Mouse (Mus musculus): Measurements from ENCODE around the gene Rpl29. TPM values are rescaled to one million over a fixed set of nuclear protein-coding genes. Genes with fewer than 3 reads are reported as not detected.

The Rpl29 gene
- polyA plus RNA-seq, 1 experiment: 346 TPM

GRCm38 (mm10) chr9:106469317-106469716 lies 40.1 kb downstream of the Rpl29 start:
- Histone ChIP-seq H3K4me1 (ENCODE audit: control insufficient read depth, insufficient read depth, low read length) (peaks cover 6% of the 10 kb centered on the region), H3K4me3 (ENCODE audit: insufficient read depth, low read length) (no peak overlapping the region), H3K27ac (ENCODE audit: insufficient read depth, low read length) (no peak overlapping the region)
- peak; percentile 30; the same call in 1 of the 2 replicates for TF ChIP-seq CTCF (IDR thresholded peaks at IDR 0.05; ENCODE audit: borderline replicate concordance, insufficient read depth, low read length)
- peak; percentile 51; the same call in 1 of the 2 replicates for TF ChIP-seq POLR2A (IDR thresholded peaks at IDR 0.05; ENCODE audit: low read depth, low read length)

GRCm38 (mm10) chr9:106469776-106470175 lies 40.5 kb downstream of the Rpl29 start:
- H3K4me3 ChIP-seq (ENCODE audit: insufficient read depth, low read length): no peak overlapping the region

GRCm38 (mm10) chr9:106470991-106471750 lies 41.9 kb downstream of the Rpl29 start:
- no peak overlapping the region for H3K4me3 ChIP-seq (ENCODE audit: insufficient read depth, low read length)
- H3K27ac ChIP-seq (ENCODE audit: insufficient read depth, low read length): no peak overlapping the region
- TF ChIP-seq CTCF (IDR thresholded peaks at IDR 0.05; ENCODE audit: borderline replicate concordance, insufficient read depth, low read length) (no peak), POLR2A (IDR thresholded peaks at IDR 0.05; ENCODE audit: low read depth, low read length) (no peak; the same call in 1 of the 2 replicates)
- peaks cover 6% of the 10 kb centered on the region for H3K4me1 ChIP-seq (ENCODE audit: control insufficient read depth, insufficient read depth, low read length)

More at GRCm38 (mm10) chr9:106469776-106470175, 40.5 kb downstream of the Rpl29 start:
- Histone ChIP-seq H3K27ac (ENCODE audit: insufficient read depth, low read length) (no peak overlapping the region), H3K4me1 (ENCODE audit: control insufficient read depth, insufficient read depth, low read length) (peaks cover 6% of the 10 kb centered on the region)
- TF ChIP-seq CTCF (IDR thresholded peaks at IDR 0.05; ENCODE audit: borderline replicate concordance, insufficient read depth, low read length) (no peak), POLR2A (IDR thresholded peaks at IDR 0.05; ENCODE audit: low read depth, low read length) (peak; percentile 35; the same call in 1 of the 2 replicates)

- Histone ChIP-seq H3K27ac (ENCODE audit: insufficient read depth, low read length) (peak overlapping the region; percentile 31; the same call in 1 of the 2 replicates), H3K4me1 (ENCODE audit: control insufficient read depth, insufficient read depth, low read length) (peaks cover 6% of the 10 kb centered on the region), H3K4me3 (ENCODE audit: insufficient read depth, low read length) (no peak overlapping the region)
- TF ChIP-seq POLR2A (IDR thresholded peaks at IDR 0.05; ENCODE audit: low read depth, low read length) (peak; percentile 33; the same call in 1 of the 2 replicates), CTCF (IDR thresholded peaks at IDR 0.05; ENCODE audit: borderline replicate concordance, insufficient read depth, low read length) (no peak)
Observed at GRCm38 (mm10) chr9:106471892-106472291, 42.6 kb downstream of the Rpl29 start.

- peaks cover 6% of the 10 kb centered on the region for H3K4me1 ChIP-seq (ENCODE audit: control insufficient read depth, insufficient read depth, low read length)
- H3K4me3 ChIP-seq (ENCODE audit: insufficient read depth, low read length): no peak overlapping the region
- TF ChIP-seq POLR2A (IDR thresholded peaks at IDR 0.05; ENCODE audit: low read depth, low read length): no peak
- TF ChIP-seq CTCF (IDR thresholded peaks at IDR 0.05; ENCODE audit: borderline replicate concordance, insufficient read depth, low read length): no peak
- peak overlapping the region; percentile 31 for H3K27ac ChIP-seq (ENCODE audit: insufficient read depth, low read length)
Observed at GRCm38 (mm10) chr9:106472321-106472720, 43.1 kb downstream of the Rpl29 start.

GRCm38 (mm10) chr9:106473081-106473752 lies 44.0 kb downstream of the Rpl29 start:
- Histone ChIP-seq H3K27ac (ENCODE audit: insufficient read depth, low read length) (no peak overlapping the region), H3K4me3 (ENCODE audit: insufficient read depth, low read length) (no peak overlapping the region), H3K4me1 (ENCODE audit: control insufficient read depth, insufficient read depth, low read length) (peaks cover 9% of the 10 kb centered on the region)
- TF ChIP-seq CTCF (IDR thresholded peaks at IDR 0.05; ENCODE audit: borderline replicate concordance, insufficient read depth, low read length) (no peak), POLR2A (IDR thresholded peaks at IDR 0.05; ENCODE audit: low read depth, low read length) (no peak)

GRCm38 (mm10) chr9:106473753-106474105 lies 44.5 kb downstream of the Rpl29 start:
- Histone ChIP-seq H3K27ac (ENCODE audit: insufficient read depth, low read length) (no peak overlapping the region), H3K4me1 (ENCODE audit: control insufficient read depth, insufficient read depth, low read length) (peaks cover 9% of the 10 kb centered on the region)
- TF ChIP-seq POLR2A (IDR thresholded peaks at IDR 0.05; ENCODE audit: low read depth, low read length): no peak
- TF ChIP-seq CTCF (IDR thresholded peaks at IDR 0.05; ENCODE audit: borderline replicate concordance, insufficient read depth, low read length): no peak

GRCm38 (mm10) chr9:106474456-106474855 lies 45.2 kb downstream of the Rpl29 start:
- peaks cover 9% of the 10 kb centered on the region for H3K4me1 ChIP-seq (ENCODE audit: control insufficient read depth, insufficient read depth, low read length)
- H3K27ac ChIP-seq (ENCODE audit: insufficient read depth, low read length): no peak overlapping the region
- TF ChIP-seq POLR2A (IDR thresholded peaks at IDR 0.05; ENCODE audit: low read depth, low read length): no peak
- peak; percentile 56; the same call in 1 of the 2 replicates for TF ChIP-seq CTCF (IDR thresholded peaks at IDR 0.05; ENCODE audit: borderline replicate concordance, insufficient read depth, low read length)
- peak overlapping the region; percentile 53; the same call in 1 of the 2 replicates for H3K4me3 ChIP-seq (ENCODE audit: insufficient read depth, low read length)

More at GRCm38 (mm10) chr9:106473753-106474105, 44.5 kb downstream of the Rpl29 start:
- H3K4me3 ChIP-seq (ENCODE audit: insufficient read depth, low read length): no peak overlapping the region

GRCm38 (mm10) chr9:106475046-106475445 lies 45.8 kb downstream of the Rpl29 start:
- peak overlapping the region; percentile 53 for H3K4me3 ChIP-seq (ENCODE audit: insufficient read depth, low read length)
- TF ChIP-seq POLR2A (IDR thresholded peaks at IDR 0.05; ENCODE audit: low read depth, low read length) (no peak), CTCF (IDR thresholded peaks at IDR 0.05; ENCODE audit: borderline replicate concordance, insufficient read depth, low read length) (no peak)
- peak overlapping the region; percentile 99 for H3K27ac ChIP-seq (ENCODE audit: insufficient read depth, low read length)
- peaks cover 9% of the 10 kb centered on the region for H3K4me1 ChIP-seq (ENCODE audit: control insufficient read depth, insufficient read depth, low read length)

GRCm38 (mm10) chr9:106475663-106476001 lies 46.4 kb downstream of the Rpl29 start, which contains the start of gene Rrp9:
TSS of gene Rrp9 (plus strand) at chr9:106475963.
- Histone ChIP-seq H3K4me1 (ENCODE audit: control insufficient read depth, insufficient read depth, low read length) (peaks cover 9% of the 10 kb centered on the region), H3K27ac (ENCODE audit: insufficient read depth, low read length) (peak within 1 kb of the TSS; percentile 99), H3K4me3 (ENCODE audit: insufficient read depth, low read length) (peak within 1 kb of the TSS; percentile 53)
- TF ChIP-seq POLR2A (IDR thresholded peaks at IDR 0.05; ENCODE audit: low read depth, low read length) (no peak), CTCF (IDR thresholded peaks at IDR 0.05; ENCODE audit: borderline replicate concordance, insufficient read depth, low read length) (no peak)
